Mouse (Mus musculus) cerebellum, adult 8-10 months (tissue): ENCODE measurements around the gene Qpctl.

Source experiments
- DNase-seq: peaks from one replicate; pipeline ENCODE4 v3.0.0; 2022

The Qpctl gene

DNA sequence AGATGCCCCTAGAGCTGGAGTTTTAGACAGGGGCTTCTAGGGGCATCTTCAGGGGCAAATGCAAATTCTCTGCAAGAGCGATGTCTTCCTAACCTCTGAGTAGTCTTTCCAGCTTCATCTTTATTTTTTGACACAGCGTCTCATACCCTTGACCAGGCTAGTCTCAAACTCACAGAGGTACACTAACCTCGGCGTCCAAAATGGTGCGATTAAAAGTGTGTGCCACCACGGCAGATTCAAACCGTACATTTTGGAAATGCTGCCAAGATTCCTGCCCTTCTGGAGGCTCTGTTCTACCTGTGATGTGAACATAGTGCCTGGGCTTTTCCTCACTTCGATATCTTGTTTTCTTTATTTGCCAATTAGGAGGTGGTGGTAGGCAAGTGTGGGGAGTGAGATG lies 30.0 kb downstream of the Qpctl start:
- DNase-seq, result no peak

DNA sequence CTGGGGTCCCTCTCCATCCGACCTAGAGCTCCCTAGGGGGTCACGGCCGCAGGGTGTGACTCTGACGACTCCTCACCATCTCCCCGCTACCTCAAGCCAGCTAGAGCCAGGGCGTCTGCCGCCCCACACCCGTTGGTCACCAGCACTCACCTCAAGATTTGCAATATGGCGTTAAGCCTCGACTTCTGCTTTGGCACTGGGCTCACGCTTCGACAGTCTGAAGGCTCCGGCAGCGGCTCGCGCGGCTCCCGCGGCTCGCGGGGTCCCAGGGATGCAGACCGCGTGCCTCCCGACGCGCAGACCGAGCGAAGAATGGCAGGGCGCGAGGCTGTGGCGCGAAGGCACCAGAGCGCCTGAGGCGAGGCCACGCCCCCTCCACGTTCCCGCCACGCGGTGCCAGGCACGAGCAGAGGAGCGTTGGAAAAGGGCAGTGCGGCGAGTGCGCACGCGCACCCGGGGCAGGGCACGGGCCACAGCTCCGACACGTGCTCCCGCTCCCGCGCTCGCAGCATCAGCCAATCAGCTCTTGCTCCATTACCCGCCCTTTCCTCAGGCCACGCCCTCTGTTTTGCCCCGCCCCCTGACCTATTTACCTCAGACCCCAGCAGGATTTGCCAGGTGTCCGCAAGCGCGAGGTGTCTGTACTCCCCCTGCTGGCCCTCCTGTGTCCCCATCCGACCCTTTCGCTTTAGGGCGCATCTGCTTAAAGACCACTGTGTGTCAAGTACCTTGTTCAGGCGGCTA lies 30.9 kb downstream of the Qpctl start, which contains the start of gene Gm4969:
Gm4969 (minus strand) TSS at position 341 of the 744 bp plus-strand sequence.
- DNase-seq, result peak; percentile 69

DNA sequence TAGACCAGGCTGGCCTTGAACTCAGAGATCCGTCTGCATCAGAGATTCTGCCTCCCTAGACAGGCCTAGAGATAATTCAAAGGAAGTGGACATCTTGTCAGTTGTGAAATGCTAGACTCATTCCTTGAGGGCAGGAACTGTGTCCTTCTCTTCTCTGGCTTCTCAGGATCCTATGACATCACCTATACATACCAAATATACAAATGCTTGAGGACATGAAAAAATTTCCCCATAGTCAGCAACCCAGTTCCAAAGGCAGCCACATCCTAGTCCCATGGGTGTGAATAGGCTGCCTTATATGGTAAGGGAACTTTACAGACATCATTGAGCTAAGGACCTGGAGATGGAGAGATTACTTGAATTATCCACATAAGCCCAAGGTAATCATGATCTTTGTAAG lies 39.5 kb downstream of the Qpctl start:
- no peak for DNase-seq

DNA sequence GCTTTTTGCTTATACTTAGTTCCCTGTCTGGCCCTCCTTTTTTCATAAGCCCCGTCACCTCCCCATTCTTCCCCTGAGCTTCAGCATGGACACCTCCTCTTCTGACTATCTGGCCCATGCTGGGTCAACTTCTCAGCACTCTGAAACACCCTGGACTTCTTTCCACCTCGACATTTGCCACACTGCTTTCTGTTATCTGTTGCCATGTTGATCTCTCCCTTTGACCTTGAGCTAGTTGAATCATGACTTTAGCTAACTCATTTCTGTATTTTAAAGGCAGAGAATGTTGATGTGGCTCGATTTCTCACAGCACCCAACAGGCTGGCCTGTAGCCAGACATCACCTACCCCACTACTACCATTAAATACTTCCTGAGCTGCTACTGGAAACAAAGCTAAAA lies 41.7 kb downstream of the Qpctl start:
- DNase-seq, result no peak

DNA sequence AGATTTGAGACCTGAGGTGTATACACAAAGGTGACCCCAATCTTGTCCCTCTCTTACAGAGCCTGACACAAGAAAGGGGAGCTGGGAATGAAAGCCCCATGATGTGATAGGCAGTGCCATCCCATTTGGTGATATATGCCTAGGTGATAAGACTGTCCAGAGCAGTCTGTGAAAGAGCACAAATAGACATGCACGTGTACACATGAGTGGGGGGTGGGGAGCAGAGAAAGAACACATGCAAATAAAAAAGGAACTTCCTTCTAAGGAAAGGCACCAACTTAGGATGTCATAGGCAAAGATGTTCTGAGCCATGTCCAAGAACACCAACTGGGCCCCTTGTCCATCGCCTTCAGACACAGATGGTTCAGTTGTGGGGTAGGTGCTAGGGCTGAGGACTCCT lies 44.6 kb downstream of the Qpctl start:
- DNase-seq, result no peak

DNA sequence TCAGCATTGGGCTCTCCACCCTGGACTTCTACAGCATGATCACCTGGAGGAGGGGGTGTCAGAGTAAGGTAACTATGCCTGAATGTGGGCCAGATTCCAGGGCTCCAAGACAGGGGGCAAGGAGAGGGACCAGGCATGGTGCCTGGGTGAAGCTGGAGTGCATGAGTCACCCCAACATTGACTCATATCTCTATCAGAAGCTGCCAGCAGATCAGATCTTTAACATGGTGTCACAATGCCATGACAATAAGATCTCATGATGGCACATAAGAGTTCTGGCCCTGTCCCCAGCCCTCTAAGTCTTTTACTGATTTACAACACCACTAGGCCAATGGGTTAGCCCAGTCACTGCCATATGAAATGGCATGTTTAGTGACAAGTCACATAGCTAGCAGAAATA lies 45.4 kb downstream of the Qpctl start:
- DNase-seq, result no peak

DNA sequence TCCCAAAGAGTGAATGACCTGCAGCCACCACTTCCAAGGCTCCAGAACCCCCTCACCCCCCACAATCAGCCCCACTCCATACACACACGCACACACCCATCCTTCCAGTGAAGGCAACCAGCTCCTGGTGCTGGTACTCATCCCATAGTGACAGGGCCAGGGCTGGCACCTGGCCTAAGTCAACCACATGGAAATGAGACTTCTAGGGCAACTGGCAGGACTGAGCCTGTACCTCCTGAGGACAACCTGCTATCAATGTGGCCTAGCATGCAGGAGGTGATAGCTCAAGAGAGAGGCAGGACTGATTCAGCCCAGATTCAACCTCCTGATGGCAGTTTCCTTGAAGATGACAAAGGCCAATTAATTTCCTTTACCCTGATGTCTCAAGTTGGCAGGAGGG lies 48.8 kb downstream of the Qpctl start:
- DNase-seq, result no peak

DNA sequence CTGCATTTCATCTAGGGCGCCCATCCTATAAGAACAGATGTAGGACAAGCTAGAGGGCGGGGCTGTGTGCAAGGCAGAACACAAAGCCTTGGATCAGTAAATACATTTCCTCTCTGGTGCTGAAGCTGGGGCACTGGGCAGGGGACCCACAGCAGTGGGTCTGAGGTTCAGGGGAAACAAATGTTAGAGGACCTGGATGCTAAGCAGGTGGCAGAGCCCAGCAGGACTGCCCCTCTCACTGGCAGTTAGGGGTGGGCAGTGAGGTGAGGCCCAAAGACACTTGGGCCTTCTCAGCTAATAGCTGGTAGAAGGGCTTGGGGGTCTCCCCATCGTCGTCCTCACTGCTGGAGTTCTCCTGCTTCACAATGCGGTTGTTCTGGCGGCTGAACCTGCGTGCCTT lies 50.3 kb downstream of the Qpctl start:
- no peak for DNase-seq

DNA sequence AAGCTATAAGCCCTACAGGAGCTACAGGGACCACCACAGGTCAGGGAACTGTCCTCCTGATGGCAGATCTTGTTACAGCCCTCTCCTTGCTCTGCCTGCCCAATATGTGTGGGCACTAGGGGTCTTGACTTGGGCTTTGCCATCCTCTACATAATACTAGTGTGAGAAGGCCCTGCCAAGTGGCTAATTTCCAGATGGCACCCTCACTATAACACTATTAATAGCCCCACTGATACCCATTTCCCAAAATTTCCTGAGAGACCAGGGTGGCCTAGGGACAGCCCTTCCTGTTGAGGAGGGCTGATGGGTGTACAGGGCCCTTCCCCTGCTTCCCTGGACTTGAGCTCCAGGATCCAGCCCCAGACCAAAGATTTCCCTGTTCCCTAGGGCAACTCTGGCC lies 51.2 kb downstream of the Qpctl start:
- no peak for DNase-seq

DNA sequence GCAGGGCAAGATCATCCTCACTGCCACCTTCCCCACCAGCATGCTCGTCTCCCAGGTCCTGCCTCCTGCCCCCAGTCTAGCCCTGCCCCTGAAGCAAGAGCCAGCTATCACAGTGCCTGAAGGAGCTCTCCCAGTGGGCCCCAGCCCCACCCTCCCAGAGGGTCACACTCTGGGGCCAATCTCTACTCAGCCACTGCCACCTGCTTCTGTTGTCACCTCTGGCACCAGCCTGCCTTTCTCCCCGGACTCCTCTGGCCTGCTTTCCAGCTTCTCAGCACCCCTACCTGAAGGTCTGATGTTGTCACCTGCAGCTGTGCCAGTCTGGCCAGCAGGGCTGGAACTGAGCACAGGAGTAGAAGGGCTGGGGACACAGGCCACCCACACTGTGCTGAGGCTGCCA lies 51.9 kb downstream of the Qpctl start:
- no peak for DNase-seq

DNA sequence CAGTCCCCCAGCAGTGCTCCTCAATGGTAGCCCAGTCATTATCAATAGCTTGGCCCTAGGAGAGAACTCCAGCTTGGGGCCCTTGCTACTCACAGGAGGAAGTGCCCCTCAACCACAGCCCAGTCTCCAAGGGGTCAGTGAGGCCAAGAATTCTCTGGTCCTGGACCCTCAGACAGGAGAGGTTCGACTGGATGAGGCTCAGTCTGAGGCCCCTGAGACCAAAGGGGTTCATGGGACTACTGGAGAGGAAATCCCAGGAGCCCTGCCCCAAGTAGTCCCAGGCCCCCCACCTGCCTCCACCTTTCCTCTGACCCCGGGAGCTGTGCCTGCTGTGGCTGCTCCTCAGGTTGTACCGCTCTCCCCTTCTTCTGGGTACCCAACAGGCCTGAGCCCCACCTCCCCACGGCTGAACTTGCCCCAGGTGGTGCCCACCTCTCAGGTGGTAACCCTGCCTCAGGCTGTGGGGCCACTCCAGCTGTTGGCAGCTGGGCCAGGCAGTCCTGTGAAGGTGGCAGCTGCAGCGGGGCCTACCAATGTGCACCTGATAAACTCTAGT lies 52.6 kb downstream of the Qpctl start:
- no peak for DNase-seq

DNA sequence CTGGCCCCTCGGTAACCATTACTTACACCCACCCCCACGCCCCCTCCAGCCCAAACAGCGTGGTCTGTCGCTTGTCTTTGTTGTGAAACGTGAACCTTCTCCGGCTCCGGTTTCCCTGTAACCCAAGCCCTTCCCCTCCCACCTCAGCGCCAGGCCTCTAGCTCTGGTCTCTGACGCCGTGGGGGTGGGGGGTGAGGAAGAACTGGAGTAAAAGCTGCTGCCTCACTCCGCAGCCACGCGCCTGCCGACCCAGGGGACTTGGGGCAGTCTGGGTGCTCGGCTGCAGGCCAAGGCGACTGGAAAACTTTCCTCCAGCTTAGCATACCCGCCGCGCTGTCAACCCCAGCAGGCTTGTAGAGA lies 53.4 kb downstream of the Qpctl start:
- no peak for DNase-seq

DNA sequence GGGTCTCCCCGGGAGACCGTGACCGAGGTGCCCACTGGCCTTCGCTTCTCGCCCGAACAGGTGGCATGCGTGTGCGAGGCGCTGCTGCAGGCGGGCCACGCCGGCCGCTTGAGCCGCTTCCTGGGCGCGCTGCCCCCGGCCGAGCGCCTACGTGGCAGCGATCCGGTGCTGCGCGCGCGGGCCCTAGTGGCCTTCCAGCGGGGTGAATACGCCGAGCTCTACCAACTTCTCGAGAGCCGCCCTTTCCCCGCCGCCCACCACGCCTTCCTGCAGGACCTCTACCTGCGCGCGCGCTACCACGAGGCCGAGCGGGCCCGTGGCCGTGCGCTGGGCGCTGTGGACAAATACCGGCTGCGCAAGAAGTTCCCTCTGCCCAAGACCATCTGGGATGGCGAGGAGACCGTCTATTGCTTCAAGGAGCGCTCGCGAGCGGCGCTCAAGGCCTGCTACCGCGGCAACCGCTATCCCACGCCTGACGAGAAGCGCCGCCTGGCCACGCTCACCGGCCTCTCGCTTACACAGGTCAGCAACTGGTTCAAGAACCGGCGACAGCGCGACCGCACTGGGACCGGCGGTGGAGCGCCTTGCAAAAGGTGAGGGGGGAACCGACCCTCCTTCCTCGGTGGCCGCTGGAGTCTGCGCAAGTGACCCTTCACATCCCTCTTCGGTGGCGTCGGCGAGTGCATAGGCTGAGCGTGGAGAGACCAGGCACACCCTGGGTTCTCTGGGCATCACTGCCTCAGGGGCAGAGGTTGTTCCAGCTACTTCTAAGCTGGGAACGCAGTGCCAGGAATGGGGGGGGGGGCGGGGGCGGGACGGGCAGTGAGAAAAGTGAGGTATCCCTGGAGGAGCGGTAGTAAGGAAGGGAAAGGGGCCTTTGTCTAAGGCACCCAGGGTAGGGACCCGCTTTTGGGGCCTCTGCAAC lies 54.0 kb downstream of the Qpctl start:
- no peak for DNase-seq

DNA sequence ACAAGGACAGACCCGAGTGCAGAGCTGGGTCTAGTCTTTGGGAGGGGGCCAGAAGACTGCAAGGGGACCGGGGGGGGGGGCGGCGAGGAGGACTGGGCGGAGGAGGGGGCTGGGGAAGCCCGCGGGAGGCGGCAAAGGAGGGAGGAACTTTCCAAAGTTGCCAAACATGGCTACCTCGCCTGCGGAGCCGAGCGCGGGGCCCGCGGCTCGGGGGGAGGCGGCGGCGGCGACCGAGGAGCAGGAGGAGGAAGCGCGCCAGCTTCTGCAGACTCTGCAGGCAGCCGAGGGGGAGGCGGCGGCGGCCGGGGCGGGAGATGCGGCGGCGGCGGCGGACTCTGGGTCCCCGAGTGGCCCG lies 54.6 kb downstream of the Qpctl start, which contains the start of gene Six5:
Six5 (plus strand) TSS at position 124 of the 355 bp plus-strand sequence.
- no peak for DNase-seq

DNA sequence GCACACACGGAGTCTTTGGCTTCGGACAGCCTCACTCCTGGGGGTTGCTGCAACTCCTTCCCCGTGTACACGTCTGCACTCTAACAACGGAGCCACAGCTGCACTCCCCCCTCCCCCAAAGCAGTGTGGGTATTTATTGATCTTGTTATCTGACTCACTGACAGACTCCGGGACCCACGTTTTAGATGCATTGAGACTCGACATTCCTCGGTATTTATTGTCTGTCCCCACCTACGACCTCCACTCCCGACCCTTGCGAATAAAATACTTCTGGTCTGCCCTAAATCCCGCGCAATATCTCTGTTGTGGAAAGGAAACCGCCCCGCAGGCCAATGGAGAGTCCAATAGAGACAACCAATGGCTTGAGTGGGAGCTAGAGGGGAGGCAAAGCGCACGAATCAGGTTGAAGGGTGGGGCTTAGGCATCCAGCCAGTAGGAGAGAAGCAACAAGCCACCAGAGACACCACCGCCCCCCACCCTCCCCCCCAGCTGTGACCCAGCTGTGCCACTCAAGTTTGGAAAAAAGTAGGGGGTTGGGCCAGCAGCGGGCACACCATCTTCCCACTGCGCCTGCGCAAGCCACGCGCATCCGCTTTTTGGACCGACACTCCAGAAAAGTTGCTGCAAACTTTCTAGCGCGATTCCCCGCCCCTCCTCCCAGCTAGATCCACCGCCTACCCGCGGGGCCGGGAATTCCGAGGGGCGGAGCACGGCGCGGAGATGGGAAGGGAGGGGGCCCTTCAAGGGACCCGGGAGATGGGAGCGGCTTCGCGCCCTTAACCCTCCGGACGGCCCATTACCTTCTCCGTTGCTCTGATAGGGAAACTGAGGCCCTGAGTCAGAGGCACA lies 55.3 kb downstream of the Qpctl start:
- DNase-seq, result no peak

DNA sequence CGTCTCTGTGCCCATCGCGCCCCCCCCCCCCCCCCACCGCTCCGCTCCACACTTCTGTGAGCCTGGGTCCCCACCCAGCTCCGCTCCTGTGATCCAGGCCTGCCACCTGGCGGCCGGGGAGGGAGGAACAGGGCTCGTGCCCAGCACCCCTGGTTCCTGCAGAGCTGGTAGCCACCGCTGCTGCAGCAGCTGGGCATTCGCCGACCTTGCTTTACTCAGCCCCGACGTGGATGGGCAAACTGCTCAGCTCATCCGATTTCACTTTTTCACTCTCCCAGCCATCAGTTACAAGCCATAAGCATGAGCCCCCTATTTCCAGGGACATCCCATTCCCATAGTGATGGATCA lies 55.9 kb downstream of the Qpctl start:
- DNase-seq, result no peak

DNA sequence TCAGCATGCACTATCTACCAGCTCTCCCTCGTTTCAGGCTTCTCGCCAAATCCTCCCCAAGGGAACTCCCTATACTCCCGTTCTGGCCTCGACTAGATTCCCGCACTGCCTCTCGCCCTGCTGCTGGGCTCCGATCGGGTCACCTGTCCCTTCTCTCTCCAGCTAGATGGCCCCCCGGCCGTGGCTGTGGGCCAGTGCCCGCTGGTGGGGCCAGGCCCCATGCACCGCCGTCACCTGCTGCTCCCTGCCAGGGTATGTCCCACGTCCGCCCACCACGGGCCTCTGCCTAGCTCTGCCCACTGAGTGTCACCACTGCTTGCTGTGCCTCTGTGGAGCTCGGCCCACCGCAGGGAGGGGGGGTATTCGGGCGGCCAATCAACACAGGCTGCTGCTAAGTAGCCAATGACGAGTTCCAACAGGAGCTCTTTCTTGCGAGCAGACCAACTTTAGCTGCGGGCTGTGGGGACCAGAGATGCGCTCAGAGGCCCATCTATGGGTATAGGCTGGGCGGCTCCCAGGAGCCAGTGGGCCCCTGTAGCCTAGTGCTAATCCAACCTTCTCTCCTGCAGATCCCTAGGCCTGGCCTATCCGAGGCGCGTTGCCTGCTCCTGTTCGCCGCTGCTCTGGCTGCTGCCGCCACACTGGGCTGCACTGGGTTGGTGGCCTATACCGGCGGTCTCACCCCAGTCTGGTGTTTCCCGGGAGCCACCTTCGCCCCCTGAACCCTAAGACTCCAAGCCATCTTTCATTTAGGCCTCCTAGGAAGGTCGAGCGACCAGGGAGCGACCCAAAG lies 56.5 kb downstream of the Qpctl start:
- DNase-seq, result no peak

DNA sequence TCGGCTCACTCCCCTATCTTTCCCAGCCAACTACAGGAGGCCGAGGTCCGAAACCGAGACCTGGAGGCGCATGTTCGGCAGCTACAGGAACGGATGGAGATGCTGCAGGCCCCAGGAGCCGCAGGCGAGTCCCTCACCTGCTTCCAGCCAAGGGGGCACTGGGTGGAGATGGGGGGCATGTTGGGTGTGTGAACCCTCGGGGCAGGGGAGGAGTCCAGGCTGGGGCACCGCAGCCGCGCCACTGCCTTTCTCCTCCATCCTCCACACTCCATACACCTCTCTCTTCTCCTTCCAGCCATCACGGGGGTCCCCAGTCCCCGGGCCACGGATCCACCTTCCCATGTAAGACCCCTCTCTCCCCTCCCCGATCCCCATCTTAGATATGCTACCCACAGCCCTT lies 57.2 kb downstream of the Qpctl start:
- no peak for DNase-seq
